Mouse (Mus musculus) Patski (cell line): ENCODE results near the gene Pkdcc. TPM values are rescaled to one million over a fixed set of nuclear protein-coding genes. Genes with fewer than 3 reads are reported as not detected.

ENCODE experiments used
- ATAC-seq: fragments of 100-300 bp; one replicate; pipeline ENCODE4 v1.8.0; 2021
- CTCF ChIA-PET: fragments of 350-600 bp; sonication (Branson Sonifier 250); formaldehyde crosslinking; loops from one replicate; lab custom pipeline; 2022; ENCODE audit warnings: inconsistent platforms; lab: Charles Lee
- POLR2A ChIA-PET: fragments of 350-600 bp; sonication (Branson Sonifier 250); formaldehyde crosslinking; loops from one replicate; lab custom pipeline; 2022; ENCODE audit warnings: antibody characterized with exemption, inconsistent platforms; lab: Charles Lee
- DNase-seq: peaks from one replicate; pipeline ENCODE4 v3.0.0-alpha.2; 2011; ENCODE audit warnings: low read depth, low spot score
- H3K27me3 ChIP-seq: fragments of 371-371 bp; one replicate; pipeline ENCODE4 v1.5.1; 2021
- CTCF ChIP-seq: fragments of 100-300 bp; IDR thresholded peaks from one replicate; pipeline ENCODE4 v1.5.1; 2021
- in situ Hi-C: fragments of 300-500 bp; cut with MboI; formaldehyde crosslinking; loops from 3 replicates; pipeline ENCODE4 v1.11.1; 2018; ENCODE audit warnings: low pct_unique_long_range_greater_than_20kb, mixed read lengths
- polyA plus RNA-seq: library from polyadenylated mRNA; unstranded; gene quantifications from one replicate; pipeline ENCODE4 v1.2.3, GENCODE M21; 2021

Gene Pkdcc
- polyA plus RNA-seq, 1 experiment from 2014 or later = 86.9 TPM

DNA sequence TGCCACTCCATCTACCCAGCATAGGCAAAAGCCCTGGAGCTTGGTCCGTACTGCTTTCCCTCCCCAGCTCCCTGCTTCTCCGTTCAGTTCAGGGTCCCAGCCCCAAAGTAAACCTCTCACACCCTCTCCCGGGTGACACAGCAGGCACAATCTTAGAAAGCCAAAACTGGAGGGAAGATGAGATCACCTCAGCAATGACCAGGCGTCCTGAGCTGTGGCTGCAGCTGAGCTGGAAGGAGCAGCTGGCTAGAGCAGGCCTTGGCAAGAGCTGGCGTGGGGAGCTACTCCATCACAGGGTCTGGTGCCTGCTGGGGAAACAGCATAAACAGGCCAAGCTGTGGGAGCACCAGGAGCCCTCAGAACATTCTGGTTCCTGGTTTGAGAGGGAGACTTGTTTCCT lies 4.6 kb upstream of the Pkdcc start:
- no peak for ATAC-seq
- no peak for DNase-seq
- POLR2A ChIA-PET = no interaction called here
- in situ Hi-C loops = no loop called here
- H3K27me3 ChIP-seq = no peaks in the 10 kb centered on the region
- no peak for TF ChIP-seq CTCF
- CTCF ChIA-PET = interaction anchor here (1.5 kb wide), 1 partner anchor 42 kb away, joined by 3 read pairs; no protein-coding TSS in a partner anchor

DNA sequence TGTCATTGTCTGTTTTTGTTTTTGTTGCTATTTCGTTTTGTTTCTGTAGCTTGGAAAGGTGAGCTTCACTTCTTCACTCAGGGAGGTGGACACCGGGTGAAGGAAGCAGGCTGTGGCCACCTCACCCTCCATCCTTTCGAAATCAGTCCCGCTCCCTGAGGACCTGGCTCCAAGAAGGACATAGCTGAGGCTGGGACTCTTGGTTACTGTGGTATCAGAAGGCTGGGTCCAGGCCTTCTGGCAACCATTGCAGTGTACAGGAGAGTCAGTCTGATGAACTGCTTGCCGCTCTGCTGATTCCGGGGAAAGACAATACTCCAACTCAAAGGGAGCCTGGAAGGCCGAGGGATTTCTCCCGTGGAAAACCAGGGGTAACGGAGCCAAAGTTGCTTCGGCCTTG lies 3.9 kb upstream of the Pkdcc start:
- ChIA-PET POLR2A (no interaction called here), CTCF (interaction anchor here (1.5 kb wide), 1 partner anchor 42 kb away, joined by 3 read pairs; no protein-coding TSS in a partner anchor)
- in situ Hi-C loops = no loop called here
- TF ChIP-seq CTCF = no peak
- DNase-seq = no peak
- ATAC-seq = no peak
- H3K27me3 ChIP-seq = no peaks in the 10 kb centered on the region

DNA sequence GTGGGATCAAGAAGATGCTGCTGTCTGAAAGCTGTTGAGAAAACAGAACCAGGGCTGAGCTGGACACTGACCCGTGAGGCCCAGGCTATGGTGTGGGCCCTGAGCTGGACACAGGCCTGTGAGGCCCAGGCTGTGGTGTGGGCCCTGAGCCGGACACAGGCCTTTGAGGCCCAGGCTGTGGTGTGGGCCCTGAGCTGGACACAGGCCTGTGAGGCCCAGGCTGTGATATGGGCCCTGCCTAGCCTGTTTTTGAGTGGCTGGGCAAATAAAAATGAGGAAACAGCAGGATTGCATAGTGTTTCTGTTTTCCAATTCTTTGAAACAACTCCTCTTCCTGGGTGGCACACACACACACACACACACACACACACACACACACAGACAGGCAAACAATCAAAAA lies 2.7 kb upstream of the Pkdcc start:
- in situ Hi-C loops = no loop called here
- no peaks in the 10 kb centered on the region for H3K27me3 ChIP-seq
- POLR2A ChIA-PET = no interaction called here
- DNase-seq (no peak), ATAC-seq (no peak)
- CTCF ChIA-PET = interaction anchor here (1.6 kb wide), 1 partner anchor 169 kb away, joined by 4 read pairs; no protein-coding TSS in a partner anchor
- no peak for TF ChIP-seq CTCF

DNA sequence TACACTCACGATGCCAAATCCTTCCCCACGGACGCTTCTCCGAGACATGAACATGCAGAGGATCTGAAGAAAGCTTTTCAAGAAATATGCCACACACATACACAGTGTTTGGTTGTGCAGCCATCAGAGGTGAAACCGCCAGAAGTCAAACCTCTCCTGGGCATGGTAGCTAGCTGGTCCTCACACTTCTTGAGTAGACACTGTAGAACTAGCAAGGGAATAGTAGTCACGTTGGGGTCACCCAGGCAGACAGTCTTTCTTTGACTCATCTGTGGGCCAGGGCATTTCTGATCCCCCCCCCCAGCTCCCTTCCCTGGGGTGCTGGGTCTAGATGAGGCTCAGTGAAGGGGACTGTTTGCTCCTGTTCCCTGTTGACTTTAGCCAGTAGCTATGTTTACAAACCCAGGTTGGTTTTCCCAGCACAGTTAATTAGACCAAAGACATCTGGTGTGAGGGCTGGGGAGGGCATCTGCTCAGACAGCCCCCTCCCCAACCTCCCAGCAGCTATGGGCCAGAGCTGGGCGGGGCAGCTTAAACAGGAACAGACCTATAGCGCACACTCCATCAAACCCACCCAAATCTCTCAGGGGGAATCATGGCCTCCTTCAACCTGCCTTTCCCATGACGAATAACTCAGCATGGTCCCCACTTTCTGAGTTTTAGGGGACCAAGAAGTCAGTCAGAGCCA lies 1.7 kb upstream of the Pkdcc start:
- no peak for ATAC-seq
- ChIA-PET POLR2A (interaction anchor here (0.7 to 1.0 kb wide), 4 partner anchors 12 to 139 kb away, joined by 3 to 4 read pairs (median 4); no protein-coding TSS in a partner anchor), CTCF (interaction anchor here (0.7 to 1.6 kb wide), 3 partner anchors 130 to 170 kb away, joined by 3 to 4 read pairs (median 3); no protein-coding TSS in a partner anchor)
- no peaks in the 10 kb centered on the region for H3K27me3 ChIP-seq
- in situ Hi-C loops = no loop called here
- TF ChIP-seq CTCF = no peak
- DNase-seq = no peak

DNA sequence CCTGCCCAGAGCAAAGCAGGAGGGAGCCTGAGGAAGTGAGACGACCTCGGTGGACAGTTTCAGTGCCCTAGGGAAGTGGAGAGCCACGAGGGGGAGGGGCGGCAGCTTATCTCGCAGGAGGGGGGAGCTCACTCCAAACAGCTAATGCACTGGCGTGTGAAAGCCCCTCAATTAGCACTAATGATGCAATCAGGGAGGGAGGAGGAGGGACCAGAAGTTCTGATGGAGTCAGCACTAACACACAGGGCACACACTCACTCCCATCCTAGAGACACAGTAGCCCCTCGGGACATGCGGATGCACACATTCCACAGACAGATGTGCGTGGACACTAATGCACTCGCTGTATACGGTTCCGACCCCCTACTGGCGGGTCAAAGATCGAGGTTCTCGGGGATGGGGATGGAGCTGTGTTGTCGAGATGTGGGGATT lies 915 bp upstream of the Pkdcc start:
- ChIA-PET CTCF (interaction anchor here (0.7 to 1.1 kb wide), 2 partner anchors 131 to 133 kb away, joined by 3 read pairs; no protein-coding TSS in a partner anchor), POLR2A (interaction anchor here (0.6 to 1.0 kb wide), 6 partner anchors 13 to 231 kb away, joined by 3 to 4 read pairs (median 4); no protein-coding TSS in a partner anchor)
- in situ Hi-C loops = no loop called here
- no peak for TF ChIP-seq CTCF
- DNase-seq (no peak), ATAC-seq (peak; percentile 6)
- no peaks in the 10 kb centered on the region for H3K27me3 ChIP-seq

DNA sequence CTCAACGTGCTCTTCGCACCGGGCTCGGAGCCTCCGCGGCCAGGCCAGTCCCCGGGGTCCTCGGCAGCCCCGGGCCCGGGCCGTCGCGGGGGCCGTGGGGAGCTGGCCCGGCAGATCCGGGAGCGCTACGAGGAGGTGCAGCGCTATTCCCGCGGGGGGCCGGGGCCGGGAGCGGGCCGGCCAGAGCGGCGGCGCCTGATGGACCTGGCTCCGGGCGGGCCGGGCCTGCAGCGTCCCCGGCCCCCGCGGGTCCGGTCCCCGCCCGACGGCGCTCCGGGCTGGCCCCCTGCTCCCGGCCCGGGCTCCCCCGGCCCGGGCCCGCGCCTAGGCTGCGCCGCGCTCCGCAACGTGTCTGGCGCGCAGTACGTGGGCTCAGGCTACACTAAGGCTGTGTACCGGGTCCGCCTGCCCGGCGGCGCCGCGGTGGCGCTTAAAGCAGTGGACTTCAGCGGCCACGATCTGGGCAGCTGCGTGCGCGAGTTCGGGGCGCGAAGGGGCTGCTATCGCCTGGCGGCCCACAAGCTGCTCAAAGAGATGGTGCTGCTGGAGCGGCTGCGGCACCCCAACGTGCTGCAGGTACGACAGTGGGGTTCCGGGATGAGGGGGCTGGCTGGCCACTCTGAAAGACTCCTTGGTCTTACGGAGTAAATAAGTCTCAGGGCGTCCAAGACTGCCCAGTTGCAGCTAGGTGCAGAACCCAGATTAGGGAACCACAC lies 595 bp downstream of the Pkdcc start:
- ATAC-seq (peak; percentile 36), DNase-seq (no peak)
- in situ Hi-C loops = no loop called here
- POLR2A ChIA-PET = interaction anchor here (0.5 to 1.2 kb wide), 6 partner anchors 9 to 183 kb away, joined by 3 to 7 read pairs (median 4); no protein-coding TSS in a partner anchor
- H3K27me3 ChIP-seq = no peaks in the 10 kb centered on the region
- no peak for TF ChIP-seq CTCF
- CTCF ChIA-PET = no interaction called here

DNA sequence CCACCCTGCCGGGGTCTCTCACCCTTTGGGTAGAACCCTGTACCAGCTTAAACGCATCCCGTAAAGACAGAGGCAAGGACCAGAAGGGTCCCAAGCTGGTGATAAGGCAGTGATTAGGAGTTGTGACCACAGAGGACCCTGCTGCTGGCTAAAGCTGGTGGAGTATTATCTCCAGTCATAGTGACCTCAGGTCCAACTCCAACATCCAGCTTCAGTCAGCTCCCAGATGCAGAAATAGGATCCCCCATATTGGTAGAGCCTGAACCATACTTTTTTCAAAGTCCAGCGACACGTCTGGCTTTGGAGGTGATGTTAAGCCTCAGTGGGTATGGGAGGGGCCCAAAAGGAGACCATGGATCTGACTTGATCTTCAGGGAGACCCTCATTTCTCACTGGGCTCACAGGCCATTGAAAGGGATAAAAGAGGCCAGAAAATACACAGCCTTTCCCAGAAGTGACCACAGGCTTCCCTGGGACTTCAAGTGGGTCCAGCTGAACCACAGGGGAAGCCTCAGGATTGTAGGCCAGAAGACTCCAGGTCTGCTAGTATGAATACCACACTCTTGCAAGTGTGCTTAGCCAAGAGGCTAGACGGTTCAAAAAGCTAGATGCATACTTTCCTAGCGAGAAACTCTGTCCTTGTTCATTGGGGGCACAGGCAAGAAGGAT lies 1.3 kb downstream of the Pkdcc start:
- CTCF ChIA-PET = no interaction called here
- no peak for DNase-seq
- H3K27me3 ChIP-seq = no peaks in the 10 kb centered on the region
- no peak for ATAC-seq
- POLR2A ChIA-PET = interaction anchor here (0.9 to 1.2 kb wide), 3 partner anchors 8 to 184 kb away, joined by 3 to 7 read pairs (median 4); no protein-coding TSS in a partner anchor
- TF ChIP-seq CTCF = no peak
- in situ Hi-C loops = no loop called here

DNA sequence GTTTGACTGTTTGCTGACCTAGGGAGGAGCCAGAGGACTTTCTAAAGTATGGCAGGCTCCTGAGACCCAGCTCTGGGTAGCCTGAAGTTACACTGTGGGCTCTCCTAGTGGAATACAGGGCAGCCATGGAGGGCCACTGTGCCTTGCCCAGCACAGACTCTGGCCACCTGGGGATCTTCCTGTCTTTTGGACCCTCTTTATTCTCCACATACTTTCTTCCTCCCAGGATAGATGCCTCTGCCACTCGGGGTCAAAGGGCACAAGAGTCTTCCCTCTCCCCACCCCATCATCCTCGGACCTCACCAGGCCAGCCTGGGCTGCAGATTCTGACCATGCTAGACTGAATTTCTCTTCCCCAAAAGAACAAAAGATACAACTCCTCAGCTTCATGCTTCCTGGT lies 3.1 kb downstream of the Pkdcc start:
- ChIA-PET POLR2A (interaction anchor here (1.2 kb wide), 1 partner anchor 52 kb away, joined by 4 read pairs; no protein-coding TSS in a partner anchor), CTCF (no interaction called here)
- DNase-seq (no peak), ATAC-seq (no peak)
- TF ChIP-seq CTCF = no peak
- in situ Hi-C loops = no loop called here
- no peaks in the 10 kb centered on the region for H3K27me3 ChIP-seq

DNA sequence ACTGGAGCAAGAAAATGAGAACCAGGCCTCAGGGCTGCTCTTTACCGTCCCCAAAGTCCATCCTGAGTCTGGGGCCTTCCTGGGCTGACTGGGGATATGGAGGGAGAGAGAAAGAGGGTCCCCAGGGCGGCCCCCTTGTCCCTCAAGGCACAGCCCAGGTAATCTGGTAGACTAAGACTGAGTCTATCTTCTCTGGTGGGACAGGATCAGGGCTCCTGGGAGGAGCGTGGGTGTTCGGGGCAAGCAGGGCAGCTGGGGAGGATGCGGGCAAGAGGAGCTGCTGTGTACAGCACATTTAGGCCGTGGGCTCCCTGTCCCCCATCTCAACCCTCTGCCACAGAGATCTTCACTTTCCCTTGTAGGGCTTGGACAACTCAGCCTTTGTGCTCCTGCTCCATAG lies 3.6 kb downstream of the Pkdcc start:
- DNase-seq = no peak
- in situ Hi-C loops = no loop called here
- TF ChIP-seq CTCF = no peak
- no peaks in the 10 kb centered on the region for H3K27me3 ChIP-seq
- CTCF ChIA-PET = interaction anchor here (0.6 kb wide), 1 partner anchor 45 kb away, joined by 3 read pairs; no protein-coding TSS in a partner anchor
- POLR2A ChIA-PET = no interaction called here
- ATAC-seq = no peak
